Mouse (Mus musculus) heart, embryonic 16.5 days (tissue): ENCODE results near the gene Dolpp1. TPM values are rescaled to one million over a fixed set of nuclear protein-coding genes. Genes with fewer than 3 reads are reported as not detected.

Experiments used
- ATAC-seq: fragments of 200-750 bp; cut with Nextera tagmentation; replicated peaks from 2 replicates; pipeline ENCODE4 v1.8.0; 2017; ENCODE audit warnings: moderate number of reproducible peaks; ENCODE audit not compliant: insufficient read depth, low FRiP score; ENCODE audit errors: extremely low read depth
- H3K27ac ChIP-seq: fragments of 300-500 bp; sonication (generic); 2 replicates; pipeline ENCODE4 v1.5.1; 2014; ENCODE audit warnings: mild to moderate bottlenecking, low read length, control low read depth, moderate library complexity
- H3K27me3 ChIP-seq: fragments of 300-500 bp; sonication (generic); 2 replicates; pipeline ENCODE4 v1.6.1; 2014; ENCODE audit warnings: low read length, mixed read lengths; ENCODE audit not compliant: control insufficient read depth, insufficient read depth
- H3K36me3 ChIP-seq: fragments of 300-500 bp; sonication (generic); 2 replicates; pipeline ENCODE4 v1.6.1; 2014; ENCODE audit not compliant: control insufficient read depth, insufficient read depth
- H3K4me1 ChIP-seq: fragments of 300-500 bp; sonication (generic); 2 replicates; pipeline ENCODE4 v1.6.1; 2014; ENCODE audit warnings: low read length, mixed read lengths; ENCODE audit not compliant: control insufficient read depth, insufficient read depth
- H3K4me2 ChIP-seq: fragments of 300-500 bp; sonication (generic); 2 replicates; pipeline ENCODE4 v1.6.1; 2014; ENCODE audit warnings: low read depth, mild to moderate bottlenecking, control low read depth, low read length
- H3K4me3 ChIP-seq: fragments of 300-500 bp; sonication (generic); 2 replicates; pipeline ENCODE4 v1.5.1; 2014; ENCODE audit warnings: mild to moderate bottlenecking, control low read depth, low read length
- H3K9ac ChIP-seq: fragments of 300-500 bp; sonication (generic); 2 replicates; pipeline ENCODE4 v1.6.1; 2014; ENCODE audit warnings: low read length, control low read depth
- H3K9me3 ChIP-seq: fragments of 300-500 bp; sonication (generic); replicated peaks from 2 replicates; pipeline ENCODE4 v1.6.1; 2016; ENCODE audit warnings: low read length; ENCODE audit not compliant: control insufficient read depth
- WGBS: fragments of 180-500 bp; shearing (Covaris S2); extraction: QIAGEN DNeasy Blood & Tissue Kit; methylation state at CpG from one replicate; pipeline ENCODE4 v1.1.7; 2014; 5-methylcytosine and 5-hydroxymethylcytosine counted together
- polyA plus RNA-seq: library from polyadenylated mRNA; unstranded; fragments of >200 nt; fragmentation: Nextera tagmentation; extraction: Ambion mirVana; gene quantifications from 2 replicates; pipeline ENCODE4 v1.2.1, GENCODE M21; 2015

The Dolpp1 gene
- polyA plus RNA-seq, 1 experiment from 2014 or later: 26.0 TPM

- WGBS: 41% methylated on average over 8 of the region's 8 CpGs
- Histone ChIP-seq H3K4me1 (peaks cover 28% of the 10 kb centered on the region), H3K36me3 (peaks cover 11% of the 10 kb centered on the region), H3K27ac (peak overlapping the region; percentile 90), H3K9me3 (no peaks in the 10 kb centered on the region; the same call in 1 of the 2 replicates), H3K9ac (peak overlapping the region; percentile 91), H3K4me2 (peak overlapping the region; percentile 97), H3K27me3 (no peaks in the 10 kb centered on the region), H3K4me3 (peak overlapping the region; percentile 86)
- ATAC-seq: peak; percentile 39; the same call in 1 of the 2 replicates
Observed at GRCm38 (mm10) chr2:30357552-30358510, 34.2 kb upstream of the Dolpp1 start.

GRCm38 (mm10) chr2:30358533-30359531 is 33.2 kb upstream of the Dolpp1 start, which contains the start of gene Sh3glb2:
TSS of gene Sh3glb2 (minus strand) at chr2:30359337.
- 2% methylated on average over 58 of the region's 73 CpGs for WGBS
- peak; percentile 60 for ATAC-seq
- Histone ChIP-seq H3K4me3 (peak within 1 kb of the TSS; percentile 86), H3K9ac (peak within 1 kb of the TSS; percentile 91), H3K9me3 (no peaks in the 10 kb centered on the region; the same call in 1 of the 2 replicates), H3K27ac (peak within 1 kb of the TSS; percentile 90), H3K4me2 (peak within 1 kb of the TSS; percentile 97), H3K27me3 (no peaks in the 10 kb centered on the region), H3K4me1 (peaks cover 28% of the 10 kb centered on the region), H3K36me3 (peaks cover 2% of the 10 kb centered on the region)

- Histone ChIP-seq H3K27ac (no peak overlapping the region), H3K9me3 (no peaks in the 10 kb centered on the region; the same call in 1 of the 2 replicates), H3K4me1 (peaks cover 36% of the 10 kb centered on the region), H3K36me3 (no peaks in the 10 kb centered on the region), H3K27me3 (no peaks in the 10 kb centered on the region), H3K4me2 (no peak overlapping the region), H3K4me3 (no peak overlapping the region), H3K9ac (no peak overlapping the region)
- WGBS: 74% methylated on average over 10 of the region's 10 CpGs
- no peak for ATAC-seq
Observed at GRCm38 (mm10) chr2:30360626-30361025, 31.4 kb upstream of the Dolpp1 start.

- Histone ChIP-seq H3K4me2 (no peak overlapping the region), H3K4me3 (no peak overlapping the region), H3K36me3 (peaks cover 4% of the 10 kb centered on the region), H3K9me3 (no peaks in the 10 kb centered on the region; the same call in 1 of the 2 replicates), H3K9ac (no peak overlapping the region), H3K27me3 (no peaks in the 10 kb centered on the region), H3K4me1 (peaks cover 27% of the 10 kb centered on the region), H3K27ac (no peak overlapping the region)
- 72% methylated on average over 5 of the region's 5 CpGs for WGBS
- no peak for ATAC-seq
Observed at GRCm38 (mm10) chr2:30362865-30363264, 29.2 kb upstream of the Dolpp1 start.

- H3K9ac ChIP-seq: peak within 1 kb of the TSS; percentile 93
- peak within 1 kb of the TSS; percentile 91 for H3K27ac ChIP-seq
- no peaks in the 10 kb centered on the region; the same call in 1 of the 2 replicates for H3K9me3 ChIP-seq
- peak within 1 kb of the TSS; percentile 91 for H3K4me2 ChIP-seq
- peak; percentile 99 for ATAC-seq
- peaks cover 19% of the 10 kb centered on the region for H3K4me1 ChIP-seq
- no peaks in the 10 kb centered on the region for H3K27me3 ChIP-seq
- under 1% methylated on average over 54 of the region's 54 CpGs for WGBS
- H3K36me3 ChIP-seq: peaks cover 16% of the 10 kb centered on the region
- peak within 1 kb of the TSS; percentile 88 for H3K4me3 ChIP-seq
Observed at GRCm38 (mm10) chr2:30363773-30364650, 28.0 kb upstream of the Dolpp1 start, which contains the start of gene Miga2. TSS of gene Miga2 (plus strand) at chr2:30364233.

GRCm38 (mm10) chr2:30365281-30366069 is 26.6 kb upstream of the Dolpp1 start:
- peak overlapping the region; percentile 91 for H3K27ac ChIP-seq
- WGBS: 57% methylated on average over 2 of the region's 2 CpGs

GRCm38 (mm10) chr2:30366203-30366602 is 25.9 kb upstream of the Dolpp1 start:
- 18% methylated on average over 5 of the region's 5 CpGs for WGBS
- Histone ChIP-seq H3K36me3 (peaks cover 36% of the 10 kb centered on the region), H3K27me3 (no peaks in the 10 kb centered on the region), H3K9ac (no peak overlapping the region), H3K9me3 (no peaks in the 10 kb centered on the region; the same call in 1 of the 2 replicates), H3K27ac (peak overlapping the region; percentile 91), H3K4me3 (no peak overlapping the region), H3K4me2 (peak overlapping the region; percentile 91), H3K4me1 (peaks cover 19% of the 10 kb centered on the region)
- no peak for ATAC-seq

More at GRCm38 (mm10) chr2:30365281-30366069, 26.6 kb upstream of the Dolpp1 start:
- H3K36me3 ChIP-seq: peaks cover 28% of the 10 kb centered on the region
- peak overlapping the region; percentile 93 for H3K9ac ChIP-seq
- H3K4me2 ChIP-seq: peak overlapping the region; percentile 91
- H3K4me3 ChIP-seq: peak overlapping the region; percentile 88
- H3K27me3 ChIP-seq: no peaks in the 10 kb centered on the region
- H3K9me3 ChIP-seq: no peaks in the 10 kb centered on the region; the same call in 1 of the 2 replicates
- no peak for ATAC-seq
- peaks cover 19% of the 10 kb centered on the region for H3K4me1 ChIP-seq
